Mouse (Mus musculus) T-cell, adult 2 months (primary cell): Measurements from ENCODE around the gene Zfp579.

ENCODE experiments used
- DNase-seq: peaks from one replicate; pipeline ENCODE4 v3.0.0; 2022; ENCODE audit warnings: low spot score

Gene Zfp579

DNA sequence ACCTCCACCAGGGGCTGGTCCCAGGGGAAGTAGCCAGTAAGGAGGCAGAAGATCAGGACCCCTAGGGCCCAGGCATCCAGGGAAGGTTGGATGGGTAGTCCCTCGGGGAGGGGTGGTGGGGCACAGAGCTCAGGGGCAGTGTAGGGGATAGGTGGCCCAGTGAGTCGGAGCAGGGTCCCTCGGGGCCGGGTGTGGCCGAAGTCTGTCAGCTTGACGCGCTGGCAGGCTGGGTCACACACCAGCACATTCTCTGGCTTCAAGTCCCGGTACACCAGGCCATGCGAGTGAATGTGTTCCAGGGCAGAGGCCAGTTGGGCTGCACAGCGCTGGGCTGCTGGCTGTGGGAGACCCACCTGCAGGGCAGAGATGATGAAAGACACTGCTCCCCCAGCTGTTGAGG is 38.6 kb downstream of the Zfp579 start:
- DNase-seq, result no peak

DNA sequence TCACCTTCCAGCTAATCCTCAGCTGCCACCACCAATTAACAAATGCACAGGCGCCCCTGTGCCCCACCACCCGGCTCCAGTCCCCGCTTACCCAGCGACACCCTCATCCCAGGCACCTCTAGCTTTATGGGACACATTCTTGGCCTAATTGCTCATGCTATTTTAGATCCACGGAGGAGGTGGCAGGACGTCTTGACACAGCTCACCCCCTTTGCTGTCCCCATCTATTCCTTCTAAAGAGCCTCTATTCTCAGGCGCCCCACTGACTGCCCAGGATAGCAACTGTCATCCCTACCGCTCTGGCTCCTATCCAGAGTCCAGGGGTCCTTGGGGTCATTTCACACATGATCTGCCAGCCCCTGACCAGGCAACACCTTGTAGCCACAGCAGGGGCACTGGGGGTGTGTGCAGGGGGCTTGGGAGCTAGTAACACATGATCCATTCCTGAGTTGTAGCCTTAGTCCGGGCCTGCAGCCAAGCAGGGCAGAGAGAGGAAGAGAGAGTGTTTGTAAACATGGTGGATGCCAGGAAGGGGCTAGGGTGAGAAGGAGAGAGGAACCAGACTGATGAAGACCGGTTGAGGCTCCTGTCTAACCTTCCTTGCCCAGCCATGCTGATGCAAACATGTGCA is 42.0 kb downstream of the Zfp579 start:
- no peak for DNase-seq

DNA sequence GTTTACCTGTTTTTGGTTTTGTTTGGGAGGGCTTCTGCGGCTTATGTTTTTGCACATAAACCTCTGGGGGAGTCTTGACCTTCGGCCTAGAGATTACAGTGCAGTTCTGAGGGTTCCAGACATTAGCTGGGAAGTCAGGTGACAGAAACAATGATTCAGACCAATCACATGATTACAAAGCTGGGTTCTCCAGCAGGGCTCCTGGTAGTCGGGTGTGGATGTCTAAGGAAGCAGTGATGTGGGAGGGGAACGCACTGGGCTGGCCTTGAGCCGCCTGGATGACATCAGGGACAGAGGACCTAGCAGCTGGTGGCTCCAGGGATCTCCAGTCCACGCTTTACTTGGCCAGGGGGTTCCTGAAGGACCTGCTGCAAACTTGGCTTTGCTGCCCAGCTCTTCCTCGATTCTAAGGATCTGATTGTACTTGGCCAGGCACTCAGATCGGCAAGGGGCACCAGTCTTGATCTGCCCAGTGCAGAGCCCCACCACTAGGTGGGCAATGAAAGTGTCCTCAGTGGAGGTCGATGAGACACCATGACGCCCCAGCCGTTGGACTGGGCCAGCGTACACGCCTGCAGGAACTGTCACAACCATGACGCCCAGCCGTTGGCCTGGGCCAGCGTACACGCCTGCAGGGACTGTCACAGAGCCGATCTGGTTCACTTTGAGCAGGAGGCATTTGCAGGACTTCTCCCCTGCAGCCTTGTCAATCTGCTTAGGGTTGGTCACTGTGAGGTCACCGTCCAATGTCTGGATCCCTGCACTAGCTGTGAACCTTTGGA is 45.2 kb downstream of the Zfp579 start:
- DNase-seq, result no peak

DNA sequence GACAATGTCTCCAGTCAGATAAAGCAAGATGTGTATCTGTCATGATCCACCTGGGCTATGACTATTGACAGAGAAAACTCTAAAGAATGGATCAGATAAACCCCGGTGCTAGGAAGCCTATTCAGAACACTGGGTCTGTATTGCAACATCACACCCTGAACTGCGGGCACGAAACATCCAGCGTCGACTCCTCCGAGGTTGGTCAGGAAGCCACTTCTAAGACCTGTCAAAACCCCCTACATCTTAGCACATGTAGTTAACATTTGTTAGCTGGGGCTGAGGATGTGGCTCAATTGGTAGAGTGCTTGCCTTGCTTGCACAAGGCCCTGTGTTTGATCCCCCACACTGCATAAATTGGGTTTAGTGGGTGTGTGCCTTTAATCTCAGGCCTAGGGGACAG is 47.6 kb downstream of the Zfp579 start:
- DNase-seq, result peak; percentile 69

DNA sequence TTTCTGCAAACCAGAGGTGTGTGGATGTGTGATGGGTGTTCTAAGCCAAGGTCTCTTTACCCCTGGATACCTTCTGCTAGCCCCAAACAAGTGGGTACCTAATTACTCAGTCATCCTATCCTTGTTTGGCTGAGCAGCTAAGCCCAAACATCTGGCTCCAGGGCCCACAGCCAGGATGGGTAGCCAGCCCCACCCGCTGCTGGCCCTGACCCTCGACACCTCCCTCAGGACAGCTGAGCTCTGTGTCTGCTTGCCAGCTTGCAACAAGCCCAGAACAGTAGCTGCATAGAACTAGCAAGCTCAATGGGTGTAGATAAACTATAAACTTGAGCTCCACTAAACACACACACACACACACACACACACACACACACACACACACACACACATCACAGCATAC is 48.1 kb downstream of the Zfp579 start:
- DNase-seq, result no peak

DNA sequence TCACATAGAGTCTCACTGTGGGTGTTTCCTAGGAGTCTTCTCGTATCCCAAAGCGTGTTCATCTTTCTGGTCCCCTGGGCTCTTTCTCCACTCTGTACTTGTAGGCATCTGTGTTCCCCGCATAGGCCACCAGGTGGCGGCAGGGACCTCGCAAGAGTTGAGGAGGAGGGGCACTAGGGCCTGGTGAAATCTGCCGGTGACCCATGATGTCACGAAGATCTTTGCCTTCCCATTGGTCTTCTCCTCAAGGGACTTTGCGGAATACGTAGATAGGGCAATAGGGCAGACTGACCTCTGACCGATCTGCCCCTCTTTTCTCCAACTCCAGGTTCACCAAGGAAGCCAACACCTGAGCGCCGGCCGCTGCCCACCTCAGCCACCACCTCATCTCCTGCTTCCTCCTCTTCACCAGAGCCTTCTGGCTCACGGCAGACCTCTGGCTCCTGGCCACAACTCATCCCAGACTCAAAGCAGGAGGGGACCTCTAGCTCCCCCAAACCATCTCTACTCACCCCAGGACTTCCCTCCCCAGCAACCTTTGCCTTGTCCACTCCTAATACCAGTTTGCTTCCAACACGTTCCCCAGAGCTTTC is 52.6 kb downstream of the Zfp579 start:
- peak; percentile 89 for DNase-seq

DNA sequence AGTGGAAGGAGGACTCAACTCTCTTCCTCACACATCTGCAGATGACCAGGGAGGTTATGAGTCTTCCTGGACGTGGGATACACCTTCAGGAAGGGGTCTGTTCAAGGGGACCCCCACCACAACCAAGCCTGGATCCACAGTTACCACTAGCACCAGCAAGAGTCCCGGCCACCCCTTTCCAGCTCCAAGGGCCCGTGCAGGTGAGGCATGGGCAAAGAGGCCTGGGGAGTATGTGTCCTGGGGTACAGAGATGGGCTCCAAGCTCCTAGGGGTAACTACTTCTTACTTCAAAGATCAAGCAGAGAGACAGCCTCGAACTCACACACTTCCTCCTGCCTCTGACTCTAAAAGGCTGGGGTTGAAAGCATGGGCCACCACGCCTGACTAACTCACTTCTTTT is 53.3 kb downstream of the Zfp579 start:
- no peak for DNase-seq

DNA sequence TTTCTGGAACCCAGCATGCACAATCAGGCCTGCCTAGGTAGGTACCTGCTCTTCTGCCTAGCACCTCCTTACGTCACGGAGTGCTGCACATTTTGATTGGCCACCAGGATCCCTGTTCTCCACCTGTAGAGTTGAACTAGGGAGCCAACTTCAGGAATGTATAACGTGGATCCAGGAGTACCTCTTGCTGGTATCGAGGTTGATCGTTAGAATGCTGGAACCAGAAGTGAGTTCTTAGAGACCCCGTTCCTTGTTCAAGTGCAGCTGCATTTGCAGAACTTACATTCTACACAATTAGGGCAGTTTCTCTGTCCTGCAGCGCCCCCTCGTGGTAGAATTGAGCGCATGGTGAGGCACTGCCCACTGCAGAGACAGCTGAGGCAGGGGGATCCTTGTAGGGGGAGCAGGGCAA is 55.9 kb downstream of the Zfp579 start:
- peak; percentile 80 for DNase-seq

DNA sequence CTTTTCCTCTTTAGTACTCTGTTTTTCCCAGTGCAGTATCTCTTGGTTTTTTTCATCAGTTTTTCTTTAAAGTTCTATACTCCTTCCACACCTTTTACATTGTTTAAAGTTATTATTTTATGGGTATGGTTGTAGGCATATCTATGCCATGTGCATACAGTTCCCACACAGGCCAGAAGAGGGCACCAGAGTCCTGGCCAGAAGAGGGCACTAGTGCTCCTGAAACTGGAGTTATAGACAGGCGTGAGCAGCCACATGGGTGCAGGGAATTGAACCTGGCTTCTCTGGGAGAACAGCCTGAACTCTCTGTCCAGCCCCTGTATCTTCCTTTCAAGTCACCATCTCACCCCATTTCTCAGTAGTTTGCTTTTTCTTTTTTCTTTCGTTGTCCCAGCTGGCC is 57.5 kb downstream of the Zfp579 start:
- peak; percentile 72 for DNase-seq

DNA sequence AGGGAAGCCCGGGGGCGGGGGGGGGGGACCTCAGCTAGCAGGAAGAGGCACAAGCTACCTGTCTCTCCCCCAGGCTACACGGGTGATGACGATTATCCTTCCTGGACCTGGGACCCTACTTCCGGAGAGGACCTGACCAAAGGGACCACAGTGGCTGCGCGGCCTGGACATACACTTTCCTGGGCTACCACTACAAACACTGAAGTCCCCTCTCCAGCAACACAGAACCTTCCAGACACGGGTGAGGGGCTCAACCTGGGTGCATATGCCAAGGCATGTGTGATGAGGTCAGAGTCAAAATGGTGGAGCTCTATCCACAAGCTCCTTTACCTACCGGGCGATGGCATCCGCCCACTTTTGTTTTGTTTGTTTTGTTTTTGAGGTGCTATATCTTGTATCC is 58.6 kb downstream of the Zfp579 start:
- no peak for DNase-seq

DNA sequence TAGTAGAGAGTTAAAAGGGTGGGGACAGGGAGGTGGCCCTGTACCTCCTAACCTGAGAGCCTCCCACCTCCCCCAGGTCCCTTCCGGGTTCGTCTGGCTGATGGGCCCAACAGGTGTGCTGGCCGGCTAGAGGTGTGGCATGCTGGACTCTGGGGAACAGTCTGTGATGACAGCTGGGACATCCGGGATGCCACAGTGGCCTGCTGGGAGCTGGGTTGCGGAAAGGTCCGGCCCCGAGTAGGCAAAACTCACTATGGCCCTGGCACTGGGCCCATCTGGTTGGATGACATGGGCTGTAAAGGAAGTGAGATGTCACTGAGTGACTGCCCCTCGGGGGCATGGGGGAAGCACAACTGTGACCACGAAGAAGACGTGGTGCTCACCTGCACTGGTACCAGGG is 59.1 kb downstream of the Zfp579 start:
- no peak for DNase-seq

DNA sequence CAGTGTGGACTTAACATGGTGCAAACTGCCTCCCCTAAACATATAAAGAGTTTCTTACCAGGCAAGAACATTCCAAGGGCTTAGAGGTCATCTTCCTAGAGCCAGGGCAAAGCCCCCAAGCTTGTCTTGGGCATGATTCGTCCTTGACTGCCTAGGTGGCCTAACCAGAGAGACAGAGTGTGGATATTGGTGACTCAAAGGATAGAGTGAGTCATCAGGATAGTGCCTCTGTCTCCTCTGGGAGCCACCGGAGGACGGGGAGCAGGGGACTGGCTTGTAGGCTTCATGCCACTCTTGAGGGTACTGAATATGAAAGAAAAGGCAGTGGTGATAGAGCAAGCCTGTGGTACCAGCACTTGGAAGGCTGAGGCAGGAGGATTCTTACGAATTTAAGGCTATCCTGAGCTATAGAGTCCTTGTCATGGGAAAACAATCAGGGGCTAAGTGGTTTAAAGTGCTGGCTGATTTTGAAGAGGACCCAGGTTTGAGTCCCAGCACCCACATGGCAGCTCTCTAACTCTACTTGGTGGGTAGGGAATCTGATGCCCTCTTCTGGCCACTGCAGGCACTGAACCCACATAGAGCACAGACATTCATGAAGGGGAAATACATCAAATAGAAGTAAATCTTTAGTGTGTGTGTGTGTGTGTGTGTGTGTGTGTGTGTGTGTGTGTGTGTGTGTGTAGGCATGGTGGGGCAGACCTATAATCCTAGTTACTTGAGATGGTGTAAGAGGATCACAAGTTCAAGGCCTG is 61.6 kb downstream of the Zfp579 start:
- no peak for DNase-seq
